Mouse (Mus musculus) brain, embryonic 14.5 days (tissue): Measurements from ENCODE around the gene Sds.

Experiments
- CTCF ChIP-seq: fragments of 200-500 bp; IDR thresholded peaks from 2 replicates; pipeline ENCODE4 v1.5.1; 2012; ENCODE audit warnings: inconsistent platforms, mild to moderate bottlenecking, moderate library complexity, borderline replicate concordance; ENCODE audit not compliant: insufficient read depth, insufficient read length; ENCODE audit errors: extremely low read depth
- POLR2A ChIP-seq: fragments of 200-500 bp; IDR thresholded peaks from 2 replicates; pipeline ENCODE4 v1.6.1; 2012; ENCODE audit warnings: mild to moderate bottlenecking, inconsistent platforms, borderline replicate concordance; ENCODE audit not compliant: poor library complexity, insufficient read depth, insufficient read length, severe bottlenecking; ENCODE audit errors: extremely low read depth

- TF ChIP-seq POLR2A (no peak), CTCF (no peak)
Observed at GRCm38 (mm10) chr5:120447305-120447704, 29.0 kb upstream of the Sds start.
